Mouse (Mus musculus): ENCODE results near the gene Zfp160. TPM values are rescaled to one million over a fixed set of nuclear protein-coding genes. Genes with fewer than 3 reads are reported as not detected.

Gene Zfp160
- total RNA-seq (2023), result 4.0 and 5.6 TPM in 2 replicates

GRCm38 (mm10) chr17:21008382-21009331, at the start of gene Zfp160:
Gene Zfp160 (plus strand): TSS chr17:21008903.

GRCm38 (mm10) chr17:20996364-20996763, 12.3 kb upstream of the Zfp160 start, which contains the start of gene Vmn1r233:
Gene Vmn1r233 (minus strand): TSS chr17:20996464.

Other genes with a start within 250 kb of the Zfp160 start
- not detected in 2 replicates for gene Vmn1r228, start 222.7 kb upstream of the Zfp160 start, total RNA-seq (2023)
- not detected in 2 replicates for gene Vmn1r229, start 197.3 kb upstream of the Zfp160 start, total RNA-seq (2023)
- gene Vmn1r230, start 168.5 kb upstream of the Zfp160 start, total RNA-seq (2023), result not detected in 2 replicates
- not detected in 2 replicates for gene Vmn1r231, start 103.8 kb upstream of the Zfp160 start, total RNA-seq (2023)
- not detected in 2 replicates for gene Vmn1r232, start 89.2 kb upstream of the Zfp160 start, total RNA-seq (2023)
- gene Ppp2r1a, start 63.6 kb upstream of the Zfp160 start, total RNA-seq (2023), result 275 and 321 TPM in 2 replicates
- gene Vmn1r233, start 12.4 kb upstream of the Zfp160 start, total RNA-seq (2023), result not detected in 2 replicates
- gene Vmn1r234, start 217.2 kb downstream of the Zfp160 start, total RNA-seq (2023), result not detected in 2 replicates
- gene Vmn1r235, start 247.5 kb downstream of the Zfp160 start, total RNA-seq (2023), result not detected in 2 replicates